Mouse (Mus musculus): ENCODE measurements at regions not wholly inside any gene's neighbourhood (a gene's known extent, or its start where the extent isn't known, plus 50 kb on each side); places are given as distances from the start of the nearest gene placed in this dataset.

GRCm38 (mm10) chr4:107736866-107737265 is 52.8 kb upstream of the Dmrtb1 start:
- no peak for DNase-seq

DNA sequence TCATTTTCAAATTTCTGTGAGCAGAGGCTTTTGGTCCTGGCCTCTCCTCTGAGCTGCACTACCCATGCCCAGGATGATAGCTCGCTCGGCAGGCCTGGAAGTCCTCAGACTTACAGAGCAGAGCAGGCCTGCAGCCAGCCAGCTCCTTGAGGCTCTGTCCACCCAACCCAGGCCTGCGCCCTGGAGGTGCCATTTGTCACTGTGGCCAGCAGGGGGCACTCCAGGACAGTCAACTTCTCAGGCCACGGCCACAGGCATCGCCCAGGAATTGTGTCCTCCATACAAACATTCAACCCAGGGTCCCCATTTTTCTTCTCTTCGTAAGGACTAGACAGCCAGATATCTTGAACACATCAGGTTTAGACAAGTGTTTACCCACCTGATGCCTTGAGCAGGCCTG is 53.9 kb upstream of the Dmrtb1 start:
- DNase-seq: peak; percentile 82

DNA sequence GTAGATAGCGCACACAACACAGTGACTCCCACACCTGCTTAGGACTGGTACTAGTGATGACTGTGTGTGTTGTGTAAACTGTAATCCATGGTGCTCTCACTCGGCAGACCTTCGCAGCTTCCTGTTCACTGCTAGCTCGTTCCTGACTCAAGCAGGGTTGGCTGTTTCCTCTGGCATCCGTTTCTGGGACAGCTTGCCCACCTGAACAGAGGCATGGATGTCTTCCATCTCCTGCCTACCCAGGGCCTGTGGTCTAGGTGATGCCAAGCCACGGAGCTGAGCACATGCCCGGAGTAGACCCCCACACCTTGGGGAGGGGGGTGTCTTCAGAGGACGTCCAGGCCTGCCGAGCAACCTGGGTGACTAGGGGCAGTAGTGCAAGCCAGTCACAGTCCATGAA is 54.7 kb upstream of the Dmrtb1 start:
- DNase-seq: no peak

DNA sequence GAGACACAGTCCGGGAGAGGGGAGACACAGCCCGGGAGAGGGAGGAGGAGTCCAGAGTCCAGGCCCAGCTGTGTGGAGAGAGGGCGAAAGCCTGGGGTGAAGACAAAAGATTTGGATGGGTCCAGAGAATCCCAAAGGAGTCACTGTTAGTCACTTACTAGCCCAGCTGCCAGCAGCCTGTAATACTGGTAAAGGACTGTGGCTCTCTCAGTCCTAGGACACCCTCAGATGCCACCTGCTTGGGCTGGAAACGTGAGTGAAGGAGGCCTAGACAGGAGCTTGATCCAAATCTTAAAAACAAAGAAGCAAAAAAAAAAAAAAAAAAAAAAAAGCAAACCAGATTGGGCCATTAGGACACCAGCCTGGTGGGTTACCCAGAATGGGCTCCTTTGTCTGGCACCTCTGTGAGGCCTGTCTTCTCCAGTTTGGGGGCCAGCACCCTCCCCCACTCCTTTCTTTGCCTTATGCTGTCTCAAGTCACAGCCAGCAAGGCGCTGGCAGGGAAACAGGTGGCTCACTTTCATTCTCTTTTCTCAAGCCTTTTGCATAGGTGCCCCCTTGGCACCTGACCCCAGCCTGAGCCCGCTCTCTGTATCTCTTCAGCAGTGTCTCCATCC is 55.9 kb upstream of the Dmrtb1 start:
- DNase-seq: no peak

DNA sequence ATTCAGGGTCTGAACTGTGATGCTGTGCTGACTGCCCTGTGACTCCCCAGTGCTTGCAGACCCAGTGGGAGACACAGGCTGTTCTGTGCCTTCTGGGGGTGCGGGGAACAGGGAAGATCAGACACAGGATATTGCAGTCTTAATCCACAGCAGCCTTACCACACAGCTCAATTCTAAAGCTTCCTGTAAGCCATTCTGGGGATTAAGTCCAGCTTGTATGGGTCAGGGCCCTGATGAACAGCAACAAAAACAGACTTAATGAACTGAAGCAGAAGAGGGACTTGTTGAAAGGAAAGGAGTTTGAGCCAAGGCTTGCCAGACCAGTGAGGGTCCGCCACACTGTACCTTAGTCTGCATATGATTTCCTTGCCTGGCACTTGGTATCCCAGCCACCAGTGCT is 58.4 kb upstream of the Lrp8 start:
- no peak for DNase-seq

GRCm38 (mm10) chr4:107746366-107746765 is 55.7 kb upstream of the Lrp8 start:
- no peak for DNase-seq

- no peak for DNase-seq
Observed at GRCm38 (mm10) chr4:107746923-107747431, 55.1 kb upstream of the Lrp8 start.

- no peak for DNase-seq
Observed at GRCm38 (mm10) chr4:107747454-107747853, 54.6 kb upstream of the Lrp8 start.

GRCm38 (mm10) chr4:107747907-107748628 is 54.0 kb upstream of the Lrp8 start:
- no peak for DNase-seq

GRCm38 (mm10) chr4:107749045-107749444 is 53.0 kb upstream of the Lrp8 start:
- DNase-seq: no peak

- DNase-seq: no peak
Observed at GRCm38 (mm10) chr4:107750017-107750416, 52.0 kb upstream of the Lrp8 start.

Measured in adrenal gland, adult 2 months (tissue).